Mouse (Mus musculus): ENCODE measurements around the gene Slc22a16.

Slc22a16 gene

GRCm38 (mm10) chr10:40617973-40618372 is 47.8 kb downstream of the Slc22a16 start:
- DNase-seq, result no peak

GRCm38 (mm10) chr10:40619760-40620159 is 49.6 kb downstream of the Slc22a16 start:
- DNase-seq, result no peak

- DNase-seq, result no peak
These were observed 59.0 kb downstream of the Slc22a16 start for GRCm38 (mm10) chr10:40629140-40629539.

- no peak for DNase-seq
These were observed 59.6 kb downstream of the Slc22a16 start, which contains the start of gene Ddo for GRCm38 (mm10) chr10:40629656-40630311. Gene Ddo, plus strand, starts transcription at chr10:40630011.

GRCm38 (mm10) chr10:40630457-40630856 is 60.3 kb downstream of the Slc22a16 start:
- no peak for DNase-seq

GRCm38 (mm10) chr10:40630961-40631360 is 60.8 kb downstream of the Slc22a16 start:
- DNase-seq, result no peak

- no peak for DNase-seq
These were observed 62.0 kb downstream of the Slc22a16 start for GRCm38 (mm10) chr10:40632087-40632486.

- peak; percentile 33 for DNase-seq
These were observed 67.2 kb downstream of the Slc22a16 start for GRCm38 (mm10) chr10:40637331-40637730.

GRCm38 (mm10) chr10:40638276-40638675 is 68.1 kb downstream of the Slc22a16 start:
- no peak for DNase-seq

GRCm38 (mm10) chr10:40638823-40639819 is 69.0 kb downstream of the Slc22a16 start:
- peak; percentile 43 for DNase-seq

- no peak for DNase-seq
These were observed 70.3 kb downstream of the Slc22a16 start for GRCm38 (mm10) chr10:40640406-40640805.

GRCm38 (mm10) chr10:40641901-40642300 is 71.8 kb downstream of the Slc22a16 start:
- DNase-seq, result no peak

- no peak for DNase-seq
These were observed 73.0 kb downstream of the Slc22a16 start for GRCm38 (mm10) chr10:40643126-40643525.

- no peak for DNase-seq
These were observed 74.3 kb downstream of the Slc22a16 start for GRCm38 (mm10) chr10:40644456-40644855.

GRCm38 (mm10) chr10:40645346-40645745 is 75.2 kb downstream of the Slc22a16 start:
- no peak for DNase-seq

GRCm38 (mm10) chr10:40648776-40649175 is 78.6 kb downstream of the Slc22a16 start:
- DNase-seq, result no peak

GRCm38 (mm10) chr10:40649634-40650033 is 79.5 kb downstream of the Slc22a16 start:
- peak; percentile 48 for DNase-seq

GRCm38 (mm10) chr10:40651676-40652075 is 81.5 kb downstream of the Slc22a16 start:
- DNase-seq, result no peak
